In the genomic region with DNA sequence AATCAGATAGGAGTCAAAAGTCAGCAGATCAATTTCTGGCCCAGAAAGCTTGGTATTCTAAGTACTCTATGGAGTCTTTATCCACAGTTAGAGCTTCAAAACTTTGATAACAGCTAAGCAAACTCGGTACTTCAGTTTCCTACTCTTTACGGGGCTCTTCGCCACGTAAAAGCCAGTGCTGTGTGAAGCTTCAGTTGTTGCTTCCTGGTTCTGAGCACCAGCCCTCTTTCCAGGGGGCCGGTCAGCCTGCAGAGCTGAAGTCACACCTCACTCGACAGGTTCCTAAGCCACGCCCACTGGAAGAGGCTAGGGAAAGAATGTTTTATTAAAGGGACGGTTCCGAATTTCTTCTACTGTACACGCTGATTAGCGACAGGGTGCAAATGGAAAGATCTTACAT, we compare ENCODE assay signal across 8 mouse cellular contexts. TPM values are rescaled to one million over a fixed set of nuclear protein-coding genes. Genes with fewer than 3 reads are reported as not detected.
A peak's percentile ranks its signal among the peaks of the same experiment; 100 is the strongest.
DNase-seq lines count a peak whose midpoint lies in the region; ATAC-seq and TF ChIP-seq lines count a peak whose summit lies in the region.

No protein-coding gene starts in this region.

- peak; percentile 77 for DNase-seq in MEL-GATA-1-ER (ENCODE audit: extremely low read depth, low read depth)
- peak; percentile 53 for DNase-seq in embryo, embryonic 10 days (ENCODE audit: low spot score)
- peak; percentile 54 for DNase-seq in heart, postnatal 4 days
- peak; percentile 35 for DNase-seq in limb, embryonic 14.5 days (ENCODE audit: low spot score)
- peak; percentile 62 to 72 for DNase-seq in urinary bladder, postnatal 36 days (ENCODE audit: low spot score in 2 of 2)
- DNase-seq in right cerebral cortex, adult 18-20 months, result no peak
- DNase-seq in layer of hippocampus, postnatal 10 days (ENCODE audit: low spot score in 2 of 2), result no peak

- no peaks in the 10 kb centered on the region for H3K27me3 ChIP-seq in limb, embryonic 14.5 days (ENCODE audit: control insufficient read depth, insufficient read depth, low read length)
- H3K27me3 ChIP-seq in neural tube, embryonic 13.5 days, result no peaks in the 10 kb centered on the region

- H3K9me3 ChIP-seq in limb, embryonic 14.5 days (ENCODE audit: control insufficient read depth, low read length), result no peaks in the 10 kb centered on the region
- H3K9me3 ChIP-seq in neural tube, embryonic 13.5 days, result no peaks in the 10 kb centered on the region

- no peaks in the 10 kb centered on the region for H3K36me3 ChIP-seq in limb, embryonic 14.5 days (ENCODE audit: control insufficient read depth, insufficient read depth, low read length)
- H3K36me3 ChIP-seq in neural tube, embryonic 13.5 days, result no peaks in the 10 kb centered on the region

- H3K27ac ChIP-seq in limb, embryonic 14.5 days (replicated peaks; ENCODE audit: low read depth, low read length), result no peak overlapping the region
- H3K27ac ChIP-seq in neural tube, embryonic 13.5 days (replicated peaks), result no peak overlapping the region

- H3K9ac ChIP-seq in limb, embryonic 14.5 days (ENCODE audit: low read depth, low read length, severe bottlenecking), result no peak overlapping the region
- no peak overlapping the region for H3K9ac ChIP-seq in neural tube, embryonic 13.5 days

- peak overlapping the region; percentile 26 for H3K4me3 ChIP-seq in limb, embryonic 14.5 days (replicated peaks; ENCODE audit: low read length)
- H3K4me3 ChIP-seq in neural tube, embryonic 13.5 days, result no peak overlapping the region

- TF ChIP-seq POLR2A in limb, embryonic 14.5 days (IDR thresholded peaks at IDR 0.05; ENCODE audit: borderline replicate concordance, extremely low read depth, insufficient read depth, insufficient read length), result no peak

- 7% methylated on average over 11 of the region's 11 CpGs for WGBS in limb, embryonic 14.5 days
- WGBS in neural tube, embryonic 13.5 days, result 21% methylated on average over 11 of the region's 11 CpGs

- peak; percentile 63; the same call in 1 of the 2 replicates for ATAC-seq in limb, embryonic 14.5 days (ENCODE audit: low FRiP score, low read depth)
- no peak for ATAC-seq in neural tube, embryonic 13.5 days (ENCODE audit: low read depth)

- H3K4me2 ChIP-seq in limb, embryonic 14.5 days (replicated peaks; ENCODE audit: low read depth, low read length, severe bottlenecking), result peak overlapping the region; percentile 42
- H3K4me2 ChIP-seq in neural tube, embryonic 13.5 days, result peak overlapping the region; percentile 14; the same call in 1 of the 2 replicates

- H3K4me1 ChIP-seq in limb, embryonic 14.5 days (ENCODE audit: control insufficient read depth, insufficient read depth, low read length), result no peaks in the 10 kb centered on the region
- no peaks in the 10 kb centered on the region for H3K4me1 ChIP-seq in neural tube, embryonic 13.5 days (replicated peaks)

RNA-seq across cellular contexts. Expression of a gene that starts 36.6 kb away (rescaled TPM):
- total RNA-seq in heart, postnatal 4 days (2021), result 1 to 10 TPM; 1.8 to 2.2 TPM
- polyA plus RNA-seq in limb, embryonic 14.5 days (2012; rRNA removed), result 0.81 and 0.97 TPM in 2 replicates
- 0.62 and 1.3 TPM in 2 replicates for polyA plus RNA-seq in limb, embryonic 14.5 days (2014; fragmentation: Nextera tagmentation; extraction: Ambion mirVana)
- 1.4 and 1.7 TPM in 2 replicates for polyA plus RNA-seq in neural tube, embryonic 13.5 days (2015; fragmentation: Nextera tagmentation; extraction: Ambion mirVana)
- 10 to 100 TPM; 45.4 to 50.5 TPM for total RNA-seq in layer of hippocampus, postnatal 10 days (2021)

RNA-seq across cellular contexts. Expression of a gene that starts 47.0 kb away (rescaled TPM):
- total RNA-seq in heart, postnatal 4 days (2021), result 1 to 10 TPM; 1.6 to 2.2 TPM
- 4.1 and 4.6 TPM in 2 replicates for polyA plus RNA-seq in limb, embryonic 14.5 days (2012; rRNA removed)
- polyA plus RNA-seq in limb, embryonic 14.5 days (2014; fragmentation: Nextera tagmentation; extraction: Ambion mirVana), result 5.5 and 6.7 TPM in 2 replicates
- polyA plus RNA-seq in neural tube, embryonic 13.5 days (2015; fragmentation: Nextera tagmentation; extraction: Ambion mirVana), result 2.3 and 2.8 TPM in 2 replicates
- total RNA-seq in layer of hippocampus, postnatal 10 days (2021), result 1 to 10 TPM; 5.8 to 6.2 TPM

Comparison
In these comparisons a context has a peak if more than half of its experiments do, and no peak if none do; other contexts are left out.
1. DNase-seq: peak in MEL-GATA-1-ER (single experiment), embryo, embryonic 10 days (single experiment), heart, postnatal 4 days (single experiment), limb, embryonic 14.5 days (single experiment) and urinary bladder, postnatal 36 days (2 of 2); none in right cerebral cortex, adult 18-20 months (single experiment) and layer of hippocampus, postnatal 10 days (0 of 2).
2. RNA of a gene that starts 36.6 kb away (total RNA-seq): 45.4 to 50.5 TPM in layer of hippocampus, postnatal 10 days; 1.8 to 2.2 TPM in heart, postnatal 4 days; every median in the first group is over 10 times any median in the second.